30 mouse cellular contexts compared by ENCODE assay signal in genomic region chr1:169332165-169332564, GRCm38 (mm10).
DNase-seq lines count a peak whose midpoint lies in the region; ATAC-seq and TF ChIP-seq lines count a peak whose summit lies in the region.
"Had no signal": no experiment of that assay in that cellular context is flagged by ENCODE, and none has a peak within 500 bp of the region (broad histone marks: within the 10 kb centered on the region; RNA-seq: fewer than 3 reads in every experiment).

No protein-coding gene starts in this region.

- ATAC-seq in kidney, embryonic 14.5 days (ENCODE audit: low FRiP score, low TSS enrichment) = no peak
- ATAC-seq in kidney, postnatal 0 days (replicated peaks; ENCODE audit: low FRiP score, low read depth) = peak; percentile 80
- ATAC-seq: forebrain, embryonic 15.5 days; Patski had no signal

- H3K4me2 ChIP-seq in kidney, embryonic 14.5 days (replicated peaks; ENCODE audit: low read depth, low read length) = no peak overlapping the region
- no peak overlapping the region for H3K4me2 ChIP-seq in kidney, postnatal 0 days (ENCODE audit: low read length)
- H3K4me2 ChIP-seq: embryonic facial prominence, embryonic 13.5 days; forebrain, embryonic 12.5 days; forebrain, embryonic 15.5 days; heart, embryonic 13.5 days; hindbrain, embryonic 12.5 days; hindbrain, embryonic 15.5 days had no signal

- H3K4me3 ChIP-seq in kidney, embryonic 14.5 days (ENCODE audit: low read length) = no peak overlapping the region
- H3K4me3 ChIP-seq in kidney, postnatal 0 days (replicated peaks; ENCODE audit: low read depth, low read length) = no peak overlapping the region
- H3K4me3 ChIP-seq: embryonic facial prominence, embryonic 10.5 days; embryonic facial prominence, embryonic 13.5 days; erythroblast, embryonic 14.5 days; forebrain, embryonic 12.5 days; forebrain, embryonic 15.5 days; heart, adult 2 months; heart, embryonic 10.5 days; heart, embryonic 13.5 days; hindbrain, embryonic 12.5 days; hindbrain, embryonic 15.5 days had no signal

- WGBS in kidney, embryonic 14.5 days = 86% methylated on average over 5 of the region's 5 CpGs
- WGBS in kidney, postnatal 0 days = 73% methylated on average over 5 of the region's 5 CpGs

- no peaks in the 10 kb centered on the region for H3K4me1 ChIP-seq in kidney, embryonic 14.5 days (ENCODE audit: control insufficient read depth, insufficient read depth, low read length)
- no peaks in the 10 kb centered on the region for H3K4me1 ChIP-seq in kidney, postnatal 0 days (replicated peaks; ENCODE audit: insufficient read depth, low read length)
- H3K4me1 ChIP-seq: embryonic facial prominence, embryonic 13.5 days; heart, embryonic 10.5 days; heart, embryonic 13.5 days; hindbrain, embryonic 15.5 days had no signal

- no peak overlapping the region for H3K27ac ChIP-seq in kidney, embryonic 14.5 days (ENCODE audit: low read depth, low read length)
- no peak overlapping the region for H3K27ac ChIP-seq in kidney, postnatal 0 days
- H3K27ac ChIP-seq: embryonic facial prominence, embryonic 10.5 days; embryonic facial prominence, embryonic 13.5 days; forebrain, embryonic 12.5 days; forebrain, embryonic 15.5 days; heart, adult 2 months; heart, embryonic 10.5 days; heart, embryonic 13.5 days; hindbrain, embryonic 12.5 days; hindbrain, embryonic 15.5 days had no signal

- H3K9ac ChIP-seq in kidney, embryonic 14.5 days (ENCODE audit: low read depth, low read length) = no peak overlapping the region
- H3K9ac ChIP-seq in kidney, postnatal 0 days (ENCODE audit: low read depth, low read length) = no peak overlapping the region
- H3K9ac ChIP-seq: embryonic facial prominence, embryonic 13.5 days; forebrain, embryonic 12.5 days; forebrain, embryonic 15.5 days; heart, embryonic 13.5 days; hindbrain, embryonic 12.5 days; hindbrain, embryonic 15.5 days had no signal

- no peak for TF ChIP-seq CTCF in kidney, postnatal 0 days (IDR thresholded peaks at IDR 0.05; ENCODE audit: low read depth)

- DNase-seq in kidney, adult 18-20 months = peak; percentile 18
- DNase-seq in kidney, adult 9 months = peak; percentile 86
- DNase-seq in kidney, postnatal 0 days (ENCODE audit: low spot score) = no peak
- peak; percentile 22 to 68 for DNase-seq in kidney, postnatal 36 days
- DNase-seq in lung, adult 18-20 months = no peak
- no peak for DNase-seq in ovary, adult 18-20 months (ENCODE audit: low spot score)
- DNase-seq: adrenal gland, postnatal 10 days; adrenal gland, postnatal 36 days; B cell, adult 2 months; cerebellum, adult 11 months; cerebellum, adult 2 months; cerebellum, adult 9-11 months; cerebellum, postnatal 25 days; embryo, embryonic 11 days; gastrocnemius, postnatal 10 days; gastrocnemius, postnatal 36 days; heart, adult 2 months had no signal

- no peaks in the 10 kb centered on the region for H3K9me3 ChIP-seq in kidney, embryonic 14.5 days (ENCODE audit: control insufficient read depth, low read length)
- H3K9me3 ChIP-seq in kidney, postnatal 0 days (replicated peaks; ENCODE audit: low read length) = no peaks in the 10 kb centered on the region
- H3K9me3 ChIP-seq: embryonic facial prominence, embryonic 10.5 days; embryonic facial prominence, embryonic 13.5 days; forebrain, embryonic 12.5 days; forebrain, embryonic 15.5 days; heart, embryonic 10.5 days; heart, embryonic 13.5 days; hindbrain, embryonic 12.5 days; hindbrain, embryonic 15.5 days had no signal

- no peaks in the 10 kb centered on the region for H3K36me3 ChIP-seq in kidney, embryonic 14.5 days (ENCODE audit: control insufficient read depth, insufficient read depth, low read length)
- no peaks in the 10 kb centered on the region for H3K36me3 ChIP-seq in kidney, postnatal 0 days (ENCODE audit: insufficient read depth, low read length)
- H3K36me3 ChIP-seq: embryonic facial prominence, embryonic 10.5 days; embryonic facial prominence, embryonic 13.5 days; forebrain, embryonic 12.5 days; forebrain, embryonic 15.5 days; G1E; heart, embryonic 10.5 days; heart, embryonic 13.5 days; hindbrain, embryonic 12.5 days; hindbrain, embryonic 15.5 days had no signal

- H3K27me3 ChIP-seq in kidney, embryonic 14.5 days (ENCODE audit: control insufficient read depth, insufficient read depth, low read length) = no peaks in the 10 kb centered on the region
- no peaks in the 10 kb centered on the region for H3K27me3 ChIP-seq in kidney, postnatal 0 days (ENCODE audit: insufficient read depth, low read length)
- H3K27me3 ChIP-seq: CH12.LX; embryonic facial prominence, embryonic 13.5 days; forebrain, embryonic 12.5 days; forebrain, embryonic 15.5 days; heart, embryonic 13.5 days; hindbrain, embryonic 12.5 days; hindbrain, embryonic 15.5 days had no signal

Comparison
In these comparisons a context has a peak if more than half of its experiments do, and no peak if none do; other contexts are left out.
1. DNase-seq: peak in kidney, adult 18-20 months (single experiment), kidney, adult 9 months (single experiment) and kidney, postnatal 36 days (2 of 2); none in kidney, postnatal 0 days (single experiment), lung, adult 18-20 months (0 of 2) and ovary, adult 18-20 months (single experiment).